Mouse (Mus musculus) gastrocnemius, postnatal 36 days (tissue): Measurements from ENCODE around the gene Gm36028. TPM values are rescaled to one million over a fixed set of nuclear protein-coding genes. Genes with fewer than 3 reads are reported as not detected.
A peak's percentile ranks its signal among the peaks of the same experiment; 100 is the strongest.

Experiments
- DNase-seq, 2 experiments: peaks; one replicate each; pipeline ENCODE4 v3.0.0; 2022
- intact Hi-C: fragments of 180-260 bp; cut with DNase I; formaldehyde crosslinking; loops from one replicate; pipeline ENCODE4 v1.15.1; 2025
- total RNA-seq, 2 experiments: library from RNA; stranded (reverse); gene quantifications; 2 replicates each; pipeline ENCODE4 v1.2.3; 2021

Gm36028 gene
- total RNA-seq, 2 experiments from 2014 or later, result not detected

DNA sequence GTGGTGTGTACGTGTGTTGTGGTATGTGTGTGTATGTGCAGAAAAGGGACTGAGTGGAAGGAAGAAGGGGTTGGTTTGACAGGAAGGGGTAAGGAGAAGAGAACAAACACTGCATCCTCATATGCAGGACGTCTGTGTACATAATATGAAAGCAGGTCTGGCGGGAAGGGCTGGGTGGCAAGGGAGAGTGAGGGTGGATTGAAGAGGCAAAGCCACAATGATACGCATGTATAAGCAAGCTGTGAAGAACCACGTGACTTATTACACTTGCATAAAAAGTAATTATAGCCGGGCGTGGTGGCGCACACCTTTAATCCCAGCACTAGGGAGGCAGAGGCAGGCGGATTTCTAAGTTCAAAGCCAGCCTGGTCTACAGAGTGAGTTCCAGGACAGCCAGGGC is 4.9 kb upstream of the Gm36028 start:
- intact Hi-C loops, result loop anchor here (5.0 kb wide), 1 partner anchor 59 kb away; no protein-coding TSS in a partner anchor
- DNase-seq, result no peak

DNA sequence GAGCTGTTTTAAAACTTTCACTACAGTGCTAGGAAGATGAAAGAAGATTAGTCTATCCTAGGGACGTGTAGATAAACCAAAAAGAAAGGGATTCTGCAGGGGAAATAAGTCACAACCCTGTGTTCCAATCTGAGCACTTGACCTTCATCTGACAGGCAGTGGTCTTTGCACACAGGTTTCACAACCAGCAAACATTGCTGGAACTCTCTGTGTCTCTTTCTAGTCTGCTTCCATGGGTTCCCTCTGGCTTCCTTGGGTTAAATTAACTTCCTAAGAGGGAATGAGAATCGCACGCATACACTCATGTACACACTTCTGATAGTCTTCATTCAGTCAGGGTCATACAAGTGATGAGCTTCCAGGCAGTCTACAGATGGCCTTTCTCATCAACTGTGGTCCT is 2.9 kb upstream of the Gm36028 start:
- no peak for DNase-seq
- intact Hi-C loops, result loop anchor here (5.0 kb wide), 1 partner anchor 597 kb away; no protein-coding TSS in a partner anchor

DNA sequence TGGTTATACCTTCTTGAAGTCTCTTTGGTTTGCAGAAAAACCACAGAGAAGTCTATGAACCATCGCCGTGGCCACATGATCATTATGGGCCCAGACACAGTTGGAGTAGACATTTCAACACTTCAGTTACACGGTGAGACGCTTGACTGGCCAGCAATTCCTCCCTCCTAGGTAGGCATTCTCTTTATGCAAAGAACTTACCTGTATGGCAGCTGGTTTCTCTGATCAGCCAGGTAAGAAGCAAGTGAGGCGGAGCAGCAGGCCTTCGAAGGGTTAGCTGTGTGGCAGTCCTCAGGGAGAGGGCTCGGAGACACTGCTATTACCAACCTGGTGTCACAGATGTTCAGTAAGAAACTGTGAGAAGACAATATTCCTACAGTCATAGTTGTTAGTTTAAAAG is 733 bp downstream of the Gm36028 start:
- no peak for DNase-seq
- intact Hi-C loops, result loop anchor here (5.0 kb wide), 1 partner anchor 593 kb away; no protein-coding TSS in a partner anchor

DNA sequence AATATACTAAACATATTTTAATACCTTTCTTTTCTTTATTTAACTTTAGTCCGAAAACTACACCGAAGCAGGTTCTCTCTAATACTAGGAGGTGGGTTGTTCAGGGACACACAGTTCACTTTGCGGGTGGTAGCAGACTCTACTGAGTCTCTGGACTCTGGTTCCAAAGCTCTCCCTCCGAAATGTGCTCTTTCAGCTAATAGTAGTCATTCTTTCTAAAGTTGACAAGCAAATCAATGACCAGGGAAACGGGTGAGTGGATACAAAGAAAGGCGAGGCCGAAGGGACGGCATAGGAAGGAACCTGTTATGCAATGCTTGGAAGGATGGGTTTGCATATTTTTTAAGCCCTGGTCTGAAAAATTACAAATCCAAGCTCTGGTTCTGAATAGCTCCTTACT is 3.5 kb downstream of the Gm36028 start:
- DNase-seq, result no peak
- intact Hi-C loops, result no loop called here

DNA sequence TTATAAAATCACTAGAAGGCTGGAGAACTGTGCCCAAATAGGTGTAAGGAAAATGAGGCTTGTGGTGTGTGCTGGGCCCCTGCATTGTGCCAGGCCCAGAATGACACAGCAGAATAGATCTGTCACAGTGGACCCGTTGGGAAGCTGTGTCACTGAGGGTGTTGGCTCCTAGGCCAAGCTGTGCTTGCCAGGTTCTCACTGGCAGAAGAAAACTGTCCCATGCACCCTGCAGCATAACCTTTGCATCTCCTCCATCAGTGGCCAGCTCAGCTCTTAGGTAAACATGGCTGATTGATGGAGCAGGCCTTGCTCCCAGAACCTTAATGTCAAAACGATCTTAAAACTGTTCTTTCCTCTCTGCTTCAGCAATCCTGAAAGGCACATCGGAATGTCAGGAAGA is 4.6 kb downstream of the Gm36028 start:
- intact Hi-C loops, result no loop called here
- DNase-seq, result no peak

DNA sequence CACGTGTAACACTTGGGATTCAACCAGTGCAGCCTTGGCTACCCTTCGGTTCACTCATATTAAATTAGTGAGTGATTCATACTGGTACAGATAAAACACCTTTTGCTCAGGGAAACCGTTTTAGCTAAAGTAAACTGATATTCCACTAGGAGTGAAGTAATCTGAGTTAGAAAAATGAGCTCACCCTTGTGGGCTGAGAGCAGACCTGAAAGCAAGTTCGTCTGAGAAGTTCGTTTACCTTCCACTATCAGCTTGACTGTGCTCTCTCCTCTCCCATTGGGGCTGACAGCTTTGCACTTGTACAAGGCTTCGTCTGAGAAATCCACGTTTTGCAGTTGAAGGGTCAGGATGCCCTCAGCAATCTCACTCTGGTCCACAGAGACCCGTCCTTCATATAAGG is 5.4 kb downstream of the Gm36028 start:
- intact Hi-C loops, result no loop called here
- DNase-seq, result no peak

DNA sequence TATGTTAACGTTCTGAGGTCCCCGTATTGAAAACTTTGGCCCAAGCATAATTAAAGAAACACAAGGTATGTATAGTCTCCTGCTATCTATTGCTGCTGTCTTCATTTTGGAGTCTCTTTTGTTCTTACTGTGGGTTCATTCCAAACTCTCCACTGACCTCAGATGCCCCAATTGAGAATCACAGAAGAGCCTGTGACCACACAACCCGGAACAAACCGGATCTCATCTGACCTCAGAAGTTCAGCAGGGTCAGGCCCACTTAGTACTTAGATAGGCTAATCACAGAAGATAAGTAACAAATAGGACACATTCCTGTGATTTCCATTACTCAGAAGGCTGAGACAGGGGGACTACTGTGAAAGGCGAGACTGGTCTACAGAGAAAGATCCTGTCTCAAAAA is 6.4 kb downstream of the Gm36028 start:
- no peak for DNase-seq
- intact Hi-C loops, result no loop called here

DNA sequence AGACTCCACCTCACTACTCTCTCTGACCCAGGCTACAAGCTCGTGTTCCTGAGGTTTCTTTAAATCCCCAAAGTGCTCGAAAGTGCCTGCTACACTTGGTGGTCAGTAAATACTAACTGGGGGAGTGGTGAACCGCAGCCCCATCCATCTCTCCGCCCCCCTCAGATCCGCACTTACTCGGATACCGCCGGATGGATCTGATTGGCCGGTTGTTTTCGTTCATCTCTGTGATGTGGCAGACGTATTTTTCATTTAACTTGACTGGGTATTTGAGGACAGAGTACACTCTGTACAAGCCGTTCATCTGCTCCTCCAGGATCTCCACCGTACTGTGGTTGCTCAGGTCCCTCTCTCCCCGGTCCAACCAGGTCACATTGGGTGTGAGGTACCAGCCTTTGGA is 6.9 kb downstream of the Gm36028 start:
- DNase-seq, result no peak
- intact Hi-C loops, result no loop called here

DNA sequence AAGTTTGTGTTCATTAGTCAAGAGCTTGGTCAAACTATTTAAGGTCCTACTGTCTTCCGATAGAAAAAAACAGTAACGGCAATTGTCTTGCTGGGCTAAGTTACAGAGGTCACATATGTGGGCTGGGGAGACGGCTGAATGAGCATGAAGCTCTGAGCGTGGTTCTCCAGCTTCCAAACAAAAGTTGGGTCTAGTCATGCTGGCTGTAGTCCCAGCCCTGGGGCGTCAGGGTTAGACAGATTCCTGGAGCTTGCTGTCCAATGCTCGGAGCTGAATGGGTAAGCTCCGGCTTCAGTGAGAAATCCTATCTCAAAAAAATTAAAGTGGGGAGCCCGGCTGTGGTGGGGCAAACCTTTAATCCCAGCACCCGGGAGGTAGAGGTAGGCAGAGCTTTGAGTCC is 7.7 kb downstream of the Gm36028 start:
- no peak for DNase-seq
- intact Hi-C loops, result no loop called here

DNA sequence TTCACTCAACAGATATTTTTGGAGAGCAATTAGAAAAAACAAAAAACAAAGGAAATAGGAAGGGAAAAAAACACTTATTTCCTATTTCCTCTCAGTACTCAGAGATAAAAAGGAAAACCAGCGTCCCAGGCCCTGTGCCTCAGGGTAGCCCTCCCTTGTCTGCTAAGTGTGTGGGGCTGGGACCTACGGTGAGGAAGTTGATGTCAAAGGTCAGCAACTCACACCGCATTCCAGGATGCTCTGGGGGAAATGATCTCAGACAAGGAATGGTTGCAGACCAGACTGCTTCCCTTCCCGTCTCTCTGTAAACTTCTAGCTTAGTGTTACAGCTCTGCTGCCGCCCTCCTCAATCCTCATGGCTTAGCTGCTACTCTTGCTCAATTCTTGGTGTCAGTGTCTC is 9.6 kb downstream of the Gm36028 start:
- DNase-seq, result no peak
- intact Hi-C loops, result no loop called here

DNA sequence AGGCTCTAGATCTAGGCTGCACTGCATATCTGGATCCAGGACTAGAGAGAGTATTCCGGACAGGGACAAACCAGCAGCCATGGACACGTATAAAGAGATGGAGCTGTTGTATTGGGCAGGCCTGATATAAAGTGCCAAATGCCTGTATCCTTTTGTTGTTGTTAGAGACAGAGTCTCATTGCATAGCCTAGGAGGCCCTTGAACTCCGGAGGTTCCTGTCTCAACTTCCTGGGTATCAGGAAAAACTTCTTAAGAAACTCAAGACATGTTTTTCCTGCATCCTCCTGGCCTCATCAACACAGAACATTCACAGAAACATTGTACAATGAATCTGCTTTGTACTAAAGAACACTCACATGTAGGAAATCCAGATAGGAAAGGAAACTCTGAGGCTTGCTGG is 13.9 kb downstream of the Gm36028 start:
- intact Hi-C loops, result no loop called here
- no peak for DNase-seq

DNA sequence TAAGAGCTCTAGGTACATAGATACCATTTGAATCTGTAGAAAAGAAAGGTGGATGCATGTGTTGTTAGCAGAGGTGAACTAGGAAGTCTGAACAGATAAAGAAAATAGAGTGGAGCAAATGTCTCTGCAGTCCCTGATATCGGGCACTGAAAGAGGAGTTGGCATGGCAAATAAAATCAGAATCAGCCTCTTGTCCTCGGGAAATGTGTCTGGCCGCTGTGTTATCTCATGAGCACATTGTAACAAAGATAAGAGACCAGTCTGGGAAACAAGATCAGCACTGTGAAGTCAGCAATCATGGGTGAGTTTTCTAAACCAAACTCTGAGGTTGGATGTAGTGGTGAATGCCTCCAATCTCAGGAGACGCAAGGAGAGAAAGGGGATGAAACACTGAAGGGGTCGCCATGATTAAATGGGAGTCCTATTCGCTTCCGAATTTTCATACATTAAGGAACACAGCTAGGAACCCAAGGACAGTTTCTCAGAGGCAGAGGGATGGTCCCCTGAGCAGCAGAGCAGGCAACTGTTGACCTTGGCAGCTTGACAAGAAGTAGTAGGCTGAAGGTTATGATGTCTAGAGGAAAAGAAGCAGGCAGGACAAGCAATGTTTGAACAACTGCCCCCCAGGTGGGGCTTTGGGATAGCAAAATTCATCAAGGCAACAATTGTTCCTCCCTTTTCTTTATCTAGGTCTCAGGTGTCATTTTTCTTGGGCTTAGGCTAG is 15.6 kb downstream of the Gm36028 start:
- intact Hi-C loops, result no loop called here
- DNase-seq, result no peak

DNA sequence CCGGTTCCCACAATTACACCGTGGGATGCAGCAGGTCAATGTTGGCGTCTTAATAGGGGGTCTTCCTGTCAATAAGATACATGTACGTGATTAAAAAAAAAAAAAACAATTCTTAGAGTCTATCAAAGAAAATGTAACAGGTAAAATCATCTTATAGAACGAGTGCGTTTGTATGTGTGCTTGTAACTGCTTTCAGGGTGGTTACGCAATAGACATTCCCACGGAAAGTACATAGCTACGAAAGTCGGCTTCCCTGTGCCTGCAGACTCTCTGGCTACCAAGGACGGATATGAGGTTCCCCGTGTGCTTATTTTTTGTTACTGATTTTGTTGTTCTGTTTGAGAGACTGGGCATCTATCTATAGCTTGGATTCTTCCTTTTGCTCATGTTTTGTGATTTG is 17.2 kb downstream of the Gm36028 start:
- intact Hi-C loops, result no loop called here
- DNase-seq, result no peak

DNA sequence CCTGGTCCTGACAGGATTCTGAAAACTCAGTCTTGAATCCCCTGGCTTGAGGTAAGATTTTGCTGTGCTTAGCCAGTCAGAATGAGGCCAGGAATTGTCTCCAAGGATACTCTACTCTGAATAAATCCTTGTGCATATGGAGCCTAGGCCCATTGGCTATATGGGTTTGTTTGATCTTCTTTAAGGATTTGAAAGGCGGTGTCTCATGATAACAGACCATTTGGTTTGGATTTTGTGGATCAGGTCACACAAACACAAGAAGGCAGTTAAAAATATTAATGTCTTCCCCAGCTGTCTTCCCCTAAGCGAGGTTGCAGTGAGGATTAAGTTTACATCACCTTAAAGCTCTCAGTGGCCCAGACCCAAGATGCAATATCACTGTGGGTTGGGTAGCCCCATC is 18.5 kb downstream of the Gm36028 start:
- DNase-seq, result no peak
- intact Hi-C loops, result no loop called here

DNA sequence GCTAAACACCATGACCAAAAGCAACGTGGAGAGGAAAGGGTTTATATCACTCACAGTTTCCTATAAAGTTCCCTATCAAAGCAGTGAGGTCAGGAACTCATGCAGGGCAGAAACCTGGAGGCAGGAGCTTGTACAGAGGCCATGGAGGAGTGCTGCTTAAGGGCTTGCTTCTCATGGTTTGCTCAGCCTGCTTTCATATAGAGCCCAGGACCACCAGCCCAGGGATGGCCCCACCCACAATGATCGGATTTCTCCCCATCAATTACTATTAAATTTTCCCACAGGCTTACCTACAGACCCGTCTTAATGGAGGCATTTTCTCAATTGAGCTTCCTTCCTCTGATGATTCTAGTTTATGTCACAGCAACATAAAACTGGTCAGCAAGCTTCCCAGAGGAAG is 23.4 kb downstream of the Gm36028 start:
- DNase-seq, result no peak
- intact Hi-C loops, result no loop called here

DNA sequence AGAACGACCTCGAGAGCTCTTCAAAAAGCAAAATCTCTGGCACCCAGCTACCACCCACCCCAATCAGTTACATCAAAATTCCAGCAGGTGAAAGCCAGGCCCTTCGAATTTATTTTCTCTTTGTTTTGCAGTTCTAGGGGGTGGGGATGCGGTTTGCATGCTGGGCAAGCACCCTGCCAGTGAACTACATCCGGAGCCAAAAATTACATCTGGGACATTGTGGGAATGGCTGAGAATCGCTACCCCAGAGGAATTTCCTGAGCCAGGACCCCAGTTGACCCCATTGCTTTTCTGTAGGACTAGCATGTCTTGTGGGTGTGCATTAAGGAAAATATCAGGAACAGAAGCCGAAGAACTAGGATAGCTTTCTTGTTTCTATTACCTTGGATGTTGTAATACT is 29.9 kb downstream of the Gm36028 start:
- DNase-seq, result no peak
- intact Hi-C loops, result no loop called here

DNA sequence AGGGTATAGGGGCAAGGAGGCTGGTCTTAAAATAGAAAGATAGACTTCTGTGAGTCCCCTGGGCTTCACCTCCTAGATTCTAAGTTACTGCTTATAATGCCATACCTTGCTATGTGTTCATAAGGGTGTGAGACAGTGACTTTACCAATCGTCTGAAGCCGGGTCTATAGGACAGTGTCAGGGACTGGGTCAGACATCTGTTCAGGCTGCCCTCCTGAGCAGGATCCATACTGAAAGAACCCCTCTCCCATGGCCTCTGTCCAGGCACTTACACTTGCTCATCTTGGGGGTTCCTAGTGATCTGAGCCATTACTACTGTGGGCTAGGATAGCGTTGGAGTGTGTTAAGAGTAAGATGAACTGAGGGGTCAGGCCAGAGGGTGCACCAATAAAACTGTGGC is 34.7 kb downstream of the Gm36028 start:
- no peak for DNase-seq
- intact Hi-C loops, result no loop called here

DNA sequence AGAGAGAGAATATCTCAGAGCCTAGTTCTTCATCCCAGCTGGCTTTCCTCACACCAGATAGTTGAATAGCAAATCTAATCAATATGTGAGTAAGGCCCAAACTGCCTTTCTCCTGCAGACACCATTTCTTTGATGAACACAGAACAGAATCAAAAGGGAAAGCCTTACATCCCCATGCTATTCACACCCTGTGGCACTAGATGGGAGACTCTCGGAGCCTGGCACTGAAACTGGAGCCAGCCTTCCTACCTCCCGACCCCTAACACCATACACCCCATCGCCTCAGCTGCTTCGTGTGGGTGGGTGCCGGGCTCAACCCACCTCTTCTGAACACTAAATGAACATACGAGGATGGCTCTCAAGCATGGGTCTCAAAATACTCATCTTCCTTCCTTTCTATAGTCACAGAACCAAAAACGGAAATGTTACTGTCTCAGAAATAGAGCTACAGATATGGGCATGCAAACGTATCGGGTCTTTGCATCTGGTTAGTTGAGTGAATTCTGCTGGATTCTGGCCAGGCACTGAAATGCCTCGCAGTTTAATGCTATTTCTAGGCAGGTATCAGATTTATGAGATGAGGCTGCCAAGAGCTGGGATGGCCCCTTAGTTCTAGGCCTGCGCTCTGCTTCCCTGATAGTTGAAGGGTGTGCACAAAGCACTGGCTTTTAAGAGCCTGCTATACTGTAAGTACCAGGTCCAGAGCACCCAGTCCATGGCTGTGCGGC is 36.0 kb downstream of the Gm36028 start:
- DNase-seq, result no peak
- intact Hi-C loops, result no loop called here

DNA sequence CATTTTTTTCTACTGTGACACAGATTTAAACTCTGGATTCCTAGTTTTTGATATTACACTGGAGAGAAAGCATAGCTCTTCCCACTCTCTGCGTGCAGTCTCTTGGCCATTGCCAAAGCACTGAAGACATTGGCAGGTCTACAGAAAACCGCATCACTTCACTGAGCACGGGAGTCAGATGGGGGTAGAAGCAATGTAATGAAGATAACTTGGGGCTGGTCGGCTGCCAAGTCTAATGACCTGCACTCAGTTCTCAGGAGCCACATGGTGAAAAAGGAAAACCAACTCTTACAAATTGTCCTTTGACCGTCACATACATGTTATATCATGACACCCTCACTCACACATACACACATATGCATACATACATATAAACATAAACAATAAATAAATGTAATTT is 37.0 kb downstream of the Gm36028 start:
- DNase-seq, result no peak
- intact Hi-C loops, result no loop called here

DNA sequence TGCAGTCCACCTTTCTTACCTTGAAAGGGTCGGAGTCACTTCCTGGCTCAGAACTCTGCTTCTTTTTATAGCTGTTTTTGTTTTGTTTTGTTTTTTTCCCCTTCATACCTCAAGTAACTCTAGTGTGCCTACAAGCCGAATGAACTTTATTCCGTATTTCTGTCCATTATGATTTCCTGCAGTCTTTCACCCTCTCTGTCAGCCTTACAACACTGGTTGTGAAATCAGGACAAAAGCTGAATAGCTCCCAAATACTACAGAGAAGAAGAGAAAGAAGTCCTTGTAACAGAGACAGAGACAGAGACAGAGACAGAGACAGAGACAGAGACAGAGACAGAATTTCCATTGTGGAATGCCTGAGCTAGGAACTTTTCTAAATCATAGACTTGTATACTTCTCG is 43.0 kb downstream of the Gm36028 start:
- intact Hi-C loops, result loop anchor here (5.0 kb wide), 1 partner anchor 129 kb away; no protein-coding TSS in a partner anchor
- DNase-seq, result no peak

DNA sequence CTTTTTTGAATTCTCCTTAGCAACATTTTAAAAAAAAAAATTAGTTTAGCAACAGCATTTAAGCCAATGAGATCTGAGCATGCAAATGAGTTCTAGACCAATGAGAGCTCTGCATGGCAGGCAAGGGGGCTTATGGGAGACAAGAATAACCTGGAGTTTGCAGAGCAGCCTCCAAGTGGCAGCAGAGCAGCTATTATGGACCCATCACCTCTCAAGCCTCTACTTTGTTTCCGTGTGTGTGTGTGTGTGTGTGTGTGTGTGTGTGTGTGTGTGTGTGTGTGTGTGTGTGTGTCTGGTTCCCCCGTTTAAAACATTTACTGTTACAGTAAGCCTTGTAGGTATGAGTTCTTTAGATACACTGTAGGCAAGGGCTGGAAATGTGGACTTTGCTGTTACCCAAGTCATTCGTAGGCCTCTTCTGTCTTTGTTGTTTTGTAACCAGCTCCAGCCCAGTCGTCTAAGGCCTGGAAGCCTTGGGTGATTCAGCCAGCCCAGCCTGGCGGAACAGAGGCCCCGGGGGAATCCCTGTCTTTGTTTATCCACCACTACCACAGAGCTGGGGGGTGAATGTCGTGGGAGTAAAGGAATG is 46.5 kb downstream of the Gm36028 start:
- intact Hi-C loops, result no loop called here
- DNase-seq, result peak in 1 of 2 experiments; percentile 64
